Mouse (Mus musculus) CH12.LX (cell line): ENCODE results near the gene Gon7.

Source experiments
- BHLHE40 ChIP-seq: IDR thresholded peaks from 2 replicates; pipeline ENCODE4 v1.6.1; 2011; ENCODE audit warnings: mild to moderate bottlenecking, low read depth, low read length, improper control_type of control experiment
- CHD2 ChIP-seq: IDR thresholded peaks from 2 replicates; pipeline ENCODE4 v1.6.1; 2011; ENCODE audit warnings: low read length, improper control_type of control experiment
- CTCF ChIP-seq, 2 experiments: IDR thresholded peaks in 1 of 2; conservative IDR thresholded peaks in 1 of 2; 2 replicates each; pipeline ENCODE4 v1.5.1; 2011 to 2012; ENCODE audit warnings: low read depth in 2 of 2, low read length in 2 of 2, improper control_type of control experiment in 1 of 2, inconsistent platforms in 1 of 2, mild to moderate bottlenecking in 1 of 2, moderate library complexity in 1 of 2
- E2F4 ChIP-seq: IDR thresholded peaks from 2 replicates; pipeline ENCODE4 v1.6.1; 2011; ENCODE audit warnings: low read depth, low read length, improper control_type of control experiment; ENCODE audit not compliant: insufficient replicate concordance
- EP300 ChIP-seq: IDR thresholded peaks from 2 replicates; pipeline ENCODE4 v1.6.1; 2011; ENCODE audit warnings: low read length, improper control_type of control experiment
- HCFC1 ChIP-seq: IDR thresholded peaks from 2 replicates; pipeline ENCODE4 v1.6.1; 2012; ENCODE audit warnings: low read depth, mild to moderate bottlenecking, inconsistent platforms, low read length, improper control_type of control experiment
- MAZ ChIP-seq: IDR thresholded peaks from 2 replicates; pipeline ENCODE4 v1.6.1; 2012; ENCODE audit warnings: low read depth, mild to moderate bottlenecking, inconsistent platforms, low read length, improper control_type of control experiment, moderate library complexity
- MEF2A ChIP-seq: IDR thresholded peaks from 2 replicates; pipeline ENCODE4 v1.6.1; 2014; ENCODE audit warnings: low read depth, mild to moderate bottlenecking, inconsistent platforms, low read length, improper control_type of control experiment, borderline replicate concordance
- MYC ChIP-seq: IDR thresholded peaks from 2 replicates; pipeline ENCODE4 v1.6.1; 2011; ENCODE audit warnings: low read depth, mild to moderate bottlenecking, improper control_type of control experiment, low read length
- POLR2A ChIP-seq: IDR thresholded peaks from 2 replicates; pipeline ENCODE4 v1.6.1; 2011; ENCODE audit warnings: low read depth, mild to moderate bottlenecking, improper control_type of control experiment, low read length
- UBTF ChIP-seq: IDR thresholded peaks from 2 replicates; pipeline ENCODE4 v1.6.1; 2012; ENCODE audit warnings: low read depth, mild to moderate bottlenecking, inconsistent platforms, low read length, improper control_type of control experiment, moderate library complexity
- USF2 ChIP-seq: conservative IDR thresholded peaks from 2 replicates; pipeline ENCODE4 v1.6.1; 2011; ENCODE audit warnings: low read depth, low read length, improper control_type of control experiment
- ZNF384 ChIP-seq: IDR thresholded peaks from 2 replicates; pipeline ENCODE4 v1.6.1; 2012; ENCODE audit warnings: low read depth, low read length, improper control_type of control experiment, inconsistent platforms

- TF ChIP-seq CTCF (conservative IDR thresholded peaks at IDR 0.05 in 1 of 2, IDR thresholded peaks at IDR 0.05 in 1 of 2; ENCODE audit: low read depth in 2 of 2, low read length in 2 of 2): no peak
- TF ChIP-seq EP300: no peak
- TF ChIP-seq USF2: no peak
- TF ChIP-seq POLR2A: no peak
- no peak for TF ChIP-seq ZNF384
- TF ChIP-seq MEF2A: no peak
- no peak for TF ChIP-seq MYC
- TF ChIP-seq E2F4: no peak
- no peak for TF ChIP-seq BHLHE40
- TF ChIP-seq CHD2: no peak
- no peak for TF ChIP-seq UBTF
- no peak for TF ChIP-seq HCFC1
- TF ChIP-seq MAZ: no peak
Observed at GRCm38 (mm10) chr12:102729855-102730797, 27.5 kb downstream of the Gon7 start.
